Mouse (Mus musculus) testis, postnatal 10 days (tissue): ENCODE measurements around the gene Scnn1g.

Experiments used
- DNase-seq: peaks from one replicate; pipeline ENCODE4 v3.0.0; 2021; ENCODE audit warnings: low spot score

The Scnn1g gene

GRCm38 (mm10) chr7:121778553-121778952, 44.3 kb downstream of the Scnn1g start:
- DNase-seq = no peak

DNA sequence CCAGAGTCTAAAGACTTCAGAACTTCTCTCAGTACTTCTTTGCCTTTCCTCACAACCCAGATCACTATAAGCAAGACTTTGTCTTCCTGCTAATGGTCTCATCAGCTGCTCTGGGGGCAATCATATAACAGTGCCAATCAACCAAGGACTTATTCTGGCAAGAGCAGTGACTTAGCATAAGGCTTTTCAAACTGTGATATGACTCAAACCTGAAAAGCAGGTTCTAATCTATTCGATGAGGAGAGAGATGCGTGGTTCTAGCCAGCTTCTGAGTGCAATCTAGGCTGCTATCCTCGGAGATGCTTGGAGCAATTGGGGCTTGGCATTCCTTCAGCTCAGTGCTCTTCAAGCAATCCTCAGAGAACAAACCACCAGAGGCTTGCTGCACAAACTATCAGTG, 44.7 kb downstream of the Scnn1g start:
- DNase-seq = no peak

DNA sequence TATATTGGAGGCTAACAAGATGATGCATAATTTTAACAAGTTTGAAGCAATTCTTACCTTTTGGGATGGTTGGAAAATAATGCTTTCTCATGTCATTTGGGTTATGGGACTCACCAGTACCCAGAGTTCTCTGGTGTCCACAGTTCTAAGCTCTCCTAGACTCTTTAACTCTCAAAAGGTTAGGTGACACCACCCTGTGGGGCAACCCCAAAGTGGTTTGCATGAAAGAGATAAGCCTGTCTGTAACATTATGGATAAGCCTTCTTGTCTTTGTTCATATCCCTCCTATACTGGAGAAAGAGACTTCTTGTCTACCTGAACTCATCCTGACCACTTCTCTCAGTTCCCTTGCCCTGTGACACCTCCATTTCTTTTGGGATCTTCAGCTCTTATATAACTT, 45.1 kb downstream of the Scnn1g start:
- no peak for DNase-seq

- no peak for DNase-seq
Measured at GRCm38 (mm10) chr7:121782188-121782909, 48.1 kb downstream of the Scnn1g start.

DNA sequence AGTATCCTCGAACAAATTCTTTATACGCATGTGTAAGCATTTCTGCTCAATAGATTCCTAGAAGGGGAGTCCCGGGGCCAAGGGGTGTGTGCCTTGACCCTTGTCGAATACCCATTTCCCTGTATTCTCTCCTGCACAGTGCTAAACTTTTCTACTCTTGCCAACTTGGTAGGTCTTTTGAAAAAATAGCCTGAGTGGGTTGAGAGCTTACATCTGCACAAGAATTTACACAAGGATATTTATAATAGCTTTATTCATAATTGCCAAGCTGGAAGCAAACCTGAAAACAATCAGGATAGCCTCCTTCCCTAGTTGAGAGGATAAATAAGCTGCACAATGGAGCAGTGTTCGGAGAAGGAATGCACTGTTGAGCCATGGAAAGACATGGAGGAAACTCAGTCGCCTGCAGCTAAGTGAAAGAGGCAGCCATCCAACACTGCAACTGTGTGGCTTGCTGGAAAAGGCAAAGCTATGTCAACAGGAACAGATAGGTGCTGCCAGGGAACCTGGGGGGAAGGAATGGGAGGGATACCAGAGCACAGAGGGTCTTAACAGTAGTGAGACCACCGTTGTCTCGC, 51.5 kb downstream of the Scnn1g start:
- DNase-seq = no peak

DNA sequence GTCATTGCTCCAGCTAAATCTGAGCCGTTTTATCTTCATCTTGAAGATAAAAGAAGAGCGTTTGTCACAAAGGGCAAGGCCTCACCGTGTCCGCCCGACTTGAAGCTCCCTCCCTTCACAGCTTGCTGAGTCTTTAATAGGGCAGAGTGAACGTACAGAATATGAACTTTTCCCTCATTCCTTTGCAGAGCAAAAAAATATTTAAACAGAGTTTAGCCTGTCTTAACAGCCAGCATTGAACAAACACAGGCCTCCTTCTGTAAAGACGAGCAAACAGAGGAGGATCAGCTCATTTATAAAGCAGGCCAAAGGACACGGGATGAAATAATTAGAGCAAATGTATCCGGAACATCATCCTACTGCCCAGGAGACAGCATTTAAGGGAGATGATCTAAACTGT, 63.5 kb downstream of the Scnn1g start:
- DNase-seq = no peak

DNA sequence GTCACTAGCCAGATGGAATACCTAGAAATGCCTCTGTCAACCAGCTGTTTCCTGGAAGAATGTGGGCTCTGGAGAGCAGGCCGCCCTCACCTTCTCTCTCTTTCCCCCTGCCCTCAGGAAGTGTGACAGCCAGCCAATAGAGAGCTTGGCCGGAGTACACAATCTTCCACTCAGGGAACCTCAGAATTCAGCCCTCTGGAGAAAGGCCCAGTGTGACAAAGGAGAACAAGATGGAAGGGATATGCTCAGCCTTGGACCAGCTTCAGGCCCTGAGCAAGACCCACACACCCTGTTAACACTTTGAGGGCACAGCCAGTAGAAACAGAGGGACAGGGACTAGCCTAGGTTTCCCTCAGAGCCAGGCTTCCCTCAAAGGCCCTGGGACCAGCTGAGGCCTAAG, 68.2 kb downstream of the Scnn1g start:
- no peak for DNase-seq

GRCm38 (mm10) chr7:121803011-121803410, 68.7 kb downstream of the Scnn1g start:
- DNase-seq = no peak

DNA sequence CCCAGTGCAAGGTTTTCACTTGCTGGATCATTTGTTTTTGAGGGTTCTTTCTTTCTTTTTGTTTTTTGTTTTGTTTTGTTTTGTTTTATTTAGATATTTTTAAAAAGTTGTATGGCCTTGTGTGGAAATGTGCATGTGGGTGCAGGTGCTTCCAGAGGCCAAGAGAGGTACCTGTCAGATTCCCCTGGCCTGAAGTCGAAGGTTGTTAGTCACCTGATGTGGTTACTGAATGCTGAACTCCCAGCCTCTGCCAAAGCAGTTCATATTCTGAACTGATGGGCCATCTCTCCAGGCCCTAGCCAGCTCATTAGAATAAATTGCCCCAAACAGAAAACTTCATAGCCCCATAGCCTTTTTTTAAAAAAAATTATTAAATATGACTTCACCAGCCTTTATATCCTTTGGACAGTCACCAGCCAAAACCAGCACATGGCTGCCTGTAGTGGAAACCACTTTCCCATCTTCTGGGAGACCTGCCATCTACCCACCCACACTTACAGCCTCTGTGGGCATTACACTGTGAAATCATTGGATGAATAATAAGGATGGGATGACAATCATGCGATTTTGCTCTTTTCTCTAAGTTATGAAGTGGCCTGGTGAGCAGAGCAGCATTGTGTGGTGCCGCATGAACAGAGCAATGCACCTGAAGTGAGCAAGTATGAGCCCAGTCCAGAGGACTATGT, 71.7 kb downstream of the Scnn1g start:
- DNase-seq = no peak

DNA sequence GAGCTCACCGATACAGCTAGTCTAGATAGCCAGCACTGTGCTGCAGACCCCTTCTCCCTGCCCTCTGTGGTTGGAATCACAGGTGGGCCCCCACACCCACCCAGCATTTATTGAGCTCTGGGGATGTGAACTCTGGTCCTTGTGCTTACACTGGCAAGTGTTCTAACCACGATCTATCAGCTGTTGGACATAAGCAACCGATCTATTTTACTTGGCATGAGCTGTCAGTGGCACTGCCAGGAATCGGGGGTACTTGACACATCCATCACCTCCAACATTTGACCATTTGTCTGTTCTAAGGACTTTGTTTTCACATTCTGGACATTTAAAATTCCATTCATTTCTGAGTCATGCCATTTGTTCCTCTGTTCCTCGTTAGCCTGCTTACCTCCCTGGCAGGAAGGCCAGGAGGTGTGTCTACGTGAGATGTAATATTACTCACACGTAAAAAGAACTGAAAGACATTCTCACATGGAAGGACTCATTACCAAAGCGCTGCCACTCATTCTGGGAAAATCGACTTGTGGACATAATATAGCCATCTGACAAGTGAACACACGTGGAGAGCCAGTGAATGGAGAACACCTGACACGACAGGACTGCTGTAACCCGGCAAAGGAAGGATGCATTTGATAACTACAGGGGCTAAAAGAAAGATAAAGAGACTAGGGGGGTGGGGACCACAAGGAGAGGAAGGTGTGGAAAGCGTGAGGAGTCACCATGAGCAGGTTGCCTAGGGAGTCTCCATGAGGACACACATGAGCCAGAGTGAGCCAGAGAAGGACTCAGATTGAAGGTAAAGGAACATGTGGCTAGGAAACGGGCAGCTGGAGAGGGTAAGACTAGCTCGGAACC, 73.7 kb downstream of the Scnn1g start:
- no peak for DNase-seq
